Mouse (Mus musculus) myocyte (in vitro differentiated cells): ENCODE measurements at regions not wholly inside any gene's neighbourhood (a gene's known extent, or its start where the extent isn't known, plus 50 kb on each side); places are given as distances from the start of the nearest gene placed in this dataset.

Experiments used
- H3K27me3 ChIP-seq: one replicate; pipeline ENCODE4 v1.6.1; 2011; ENCODE audit not compliant: control insufficient read depth, insufficient read depth, insufficient read length
- H3K36me3 ChIP-seq: one replicate; pipeline ENCODE4 v1.6.1; 2011; ENCODE audit not compliant: control insufficient read depth, insufficient read depth
- H3K4me2 ChIP-seq: one replicate; pipeline ENCODE4 v1.6.1; 2011; ENCODE audit warnings: low read depth, control low read depth
- H3K4me3 ChIP-seq: one replicate; pipeline ENCODE4 v1.5.1; 2011; ENCODE audit warnings: mild to moderate bottlenecking, control low read depth, moderate library complexity
- H3K79me2 ChIP-seq: one replicate; pipeline ENCODE4 v1.6.1; 2011; ENCODE audit not compliant: control insufficient read depth, insufficient read depth
- H3ac ChIP-seq: one replicate; pipeline ENCODE4 v1.6.1; 2011; ENCODE audit not compliant: control insufficient read depth, insufficient read length
- CEBPB ChIP-seq: IDR thresholded peaks from 2 replicates; pipeline ENCODE4 v1.6.1; 2011; ENCODE audit warnings: mild to moderate bottlenecking, moderate library complexity; ENCODE audit not compliant: poor library complexity, insufficient read depth, severe bottlenecking
- E2F4 ChIP-seq: IDR thresholded peaks from one replicate; pipeline ENCODE4 v1.6.1; 2011; ENCODE audit warnings: mild to moderate bottlenecking, control low read depth, moderate library complexity; ENCODE audit not compliant: insufficient read depth
- MAX ChIP-seq: IDR thresholded peaks from one replicate; pipeline ENCODE4 v1.6.1; 2011; ENCODE audit warnings: low read depth, mild to moderate bottlenecking, control low read depth
- MYOD1 ChIP-seq, 3 experiments: IDR thresholded peaks; one replicate each; pipeline ENCODE4 v1.6.1; 2011; ENCODE audit warnings: control low read depth in 2 of 3, low read depth in 2 of 3, mild to moderate bottlenecking in 2 of 3, moderate library complexity in 1 of 3; ENCODE audit not compliant: insufficient read length in 2 of 3, control insufficient read depth in 1 of 3
- MYOG ChIP-seq, 3 experiments: IDR thresholded peaks; one replicate each; pipeline ENCODE4 v1.6.1; 2011; ENCODE audit warnings: control low read depth in 2 of 3, low read depth in 2 of 3, mild to moderate bottlenecking in 2 of 3; ENCODE audit not compliant: insufficient read length in 2 of 3, control insufficient read depth in 1 of 3, insufficient read depth in 1 of 3
- POLR2A ChIP-seq: IDR thresholded peaks from one replicate; pipeline ENCODE4 v1.6.1; 2011; ENCODE audit warnings: low read depth, mild to moderate bottlenecking, control low read depth, moderate library complexity; ENCODE audit not compliant: insufficient read length
- POLR2AphosphoS2 ChIP-seq: IDR thresholded peaks from one replicate; pipeline ENCODE4 v1.6.1; 2011; ENCODE audit warnings: low read depth, control low read depth; ENCODE audit not compliant: insufficient read length
- REST ChIP-seq: IDR thresholded peaks from one replicate; pipeline ENCODE4 v1.6.1; 2011; ENCODE audit warnings: mild to moderate bottlenecking, control low read depth, moderate library complexity; ENCODE audit not compliant: insufficient read depth, insufficient read length
- SRF ChIP-seq: IDR thresholded peaks from one replicate; pipeline ENCODE4 v1.6.1; 2011; ENCODE audit warnings: low read depth; ENCODE audit not compliant: control insufficient read depth, insufficient read length
- TCF12 ChIP-seq: IDR thresholded peaks from one replicate; pipeline ENCODE4 v1.6.1; 2011; ENCODE audit warnings: mild to moderate bottlenecking, control low read depth; ENCODE audit not compliant: poor library complexity, insufficient read depth, severe bottlenecking
- TCF3 ChIP-seq: IDR thresholded peaks from one replicate; pipeline ENCODE4 v1.6.1; 2011; ENCODE audit warnings: low read depth, control low read depth; ENCODE audit not compliant: insufficient read length
- USF1 ChIP-seq: IDR thresholded peaks from one replicate; pipeline ENCODE4 v1.6.1; 2011; ENCODE audit warnings: low read depth, mild to moderate bottlenecking, control low read depth, moderate library complexity

DNA sequence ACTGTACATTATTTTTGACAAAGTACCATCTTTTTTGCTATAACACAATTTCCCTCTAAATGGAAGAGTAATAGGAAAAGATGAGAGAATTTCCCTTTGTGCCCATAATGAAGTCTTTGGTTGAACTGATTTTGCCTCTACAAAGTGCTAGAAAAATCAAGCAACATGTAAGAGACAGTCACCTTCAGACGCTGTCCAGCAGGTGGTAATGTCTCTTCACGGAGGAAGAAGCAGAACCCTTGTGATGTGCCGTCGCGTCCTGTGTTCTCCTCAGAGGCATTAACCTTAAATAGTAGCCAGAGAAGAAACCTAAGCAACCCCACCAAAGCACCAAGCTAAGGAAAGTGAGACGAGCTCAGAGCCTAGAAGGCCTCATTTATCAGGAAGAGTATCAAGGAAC, 275.7 kb downstream of the Gm45692 start:
- TF ChIP-seq SRF: no peak
- TF ChIP-seq USF1: no peak
- TF ChIP-seq MYOG (IDR thresholded peaks at IDR 0.05; ENCODE audit: control insufficient read depth in 1 of 3, insufficient read depth in 1 of 3, insufficient read length in 2 of 3, low read depth in 2 of 3): no peak
- TF ChIP-seq CEBPB: no peak
- no peak for TF ChIP-seq POLR2A
- no peak for TF ChIP-seq MYOD1 (IDR thresholded peaks at IDR 0.05; ENCODE audit: control insufficient read depth in 1 of 3, insufficient read length in 2 of 3, low read depth in 2 of 3)
- no peak for TF ChIP-seq TCF3
- no peak for TF ChIP-seq E2F4
- no peak for TF ChIP-seq POLR2AphosphoS2
- no peak for TF ChIP-seq TCF12
- TF ChIP-seq REST: no peak
- no peak for TF ChIP-seq MAX
- Histone ChIP-seq H3K27me3 (no peaks in the 10 kb centered on the region), H3K4me3 (no peak overlapping the region), H3ac (no peak overlapping the region), H3K4me2 (no peak overlapping the region), H3K79me2 (no peaks in the 10 kb centered on the region), H3K36me3 (no peaks in the 10 kb centered on the region)

DNA sequence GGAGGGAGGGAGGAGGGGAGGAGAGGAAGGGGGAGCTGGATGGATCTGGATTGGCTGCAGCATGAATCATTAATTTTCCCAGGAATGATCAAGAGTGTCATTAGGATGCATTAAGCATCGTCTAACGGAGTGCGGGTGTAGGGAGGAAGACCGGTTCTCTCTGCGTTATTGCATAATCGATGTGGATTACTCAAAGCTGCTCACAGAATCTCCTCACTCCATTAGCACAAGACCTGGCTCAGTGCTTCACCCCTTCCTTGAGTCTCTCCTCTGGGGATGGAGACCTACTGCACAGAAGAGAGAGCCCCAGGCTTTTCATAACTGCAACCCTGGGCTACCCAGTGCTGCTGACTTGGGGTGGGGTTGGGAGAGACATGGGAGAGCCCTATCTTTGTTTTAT, 300.7 kb downstream of the Gm45692 start:
- Histone ChIP-seq H3K79me2 (no peaks in the 10 kb centered on the region), H3K27me3 (no peaks in the 10 kb centered on the region), H3ac (no peak overlapping the region), H3K4me2 (no peak overlapping the region), H3K36me3 (no peaks in the 10 kb centered on the region), H3K4me3 (no peak overlapping the region)
- TF ChIP-seq TCF3 (no peak), E2F4 (no peak), SRF (no peak), MYOD1 (IDR thresholded peaks at IDR 0.05; ENCODE audit: control insufficient read depth in 1 of 3, insufficient read length in 2 of 3, low read depth in 2 of 3) (no peak), CEBPB (no peak), POLR2A (no peak), USF1 (no peak), TCF12 (no peak), MYOG (IDR thresholded peaks at IDR 0.05; ENCODE audit: control insufficient read depth in 1 of 3, insufficient read depth in 1 of 3, insufficient read length in 2 of 3, low read depth in 2 of 3) (no peak), POLR2AphosphoS2 (no peak), MAX (no peak), REST (no peak)

DNA sequence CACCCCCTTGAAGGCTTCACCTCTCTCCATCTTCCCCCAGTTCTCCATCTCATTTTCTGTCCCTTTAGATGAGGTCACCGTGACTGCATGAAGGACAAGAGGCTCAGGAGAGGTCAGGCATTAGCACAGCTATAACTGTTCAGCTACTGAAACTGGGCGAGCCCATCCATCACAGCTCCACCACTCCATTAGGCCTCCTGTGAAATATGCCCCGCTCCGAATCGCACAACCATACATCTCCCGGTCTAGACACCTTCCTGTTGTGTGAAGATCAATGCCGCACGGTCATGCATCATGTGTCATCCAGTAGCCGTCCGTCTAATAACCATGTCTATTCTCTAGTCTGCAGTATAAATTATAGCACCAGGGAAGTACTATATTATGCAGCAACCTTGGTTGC, 301.2 kb downstream of the Gm45692 start:
- no peak overlapping the region for H3K4me2 ChIP-seq
- H3K79me2 ChIP-seq: no peaks in the 10 kb centered on the region
- H3K27me3 ChIP-seq: no peaks in the 10 kb centered on the region
- no peak overlapping the region for H3K4me3 ChIP-seq
- H3ac ChIP-seq: no peak overlapping the region
- TF ChIP-seq REST (no peak), POLR2AphosphoS2 (no peak), USF1 (no peak), TCF12 (no peak), E2F4 (no peak), POLR2A (no peak), TCF3 (no peak), MYOD1 (IDR thresholded peaks at IDR 0.05; ENCODE audit: control insufficient read depth in 1 of 3, insufficient read length in 2 of 3, low read depth in 2 of 3) (no peak), MYOG (IDR thresholded peaks at IDR 0.05; ENCODE audit: control insufficient read depth in 1 of 3, insufficient read depth in 1 of 3, insufficient read length in 2 of 3, low read depth in 2 of 3) (no peak)
- no peaks in the 10 kb centered on the region for H3K36me3 ChIP-seq

DNA sequence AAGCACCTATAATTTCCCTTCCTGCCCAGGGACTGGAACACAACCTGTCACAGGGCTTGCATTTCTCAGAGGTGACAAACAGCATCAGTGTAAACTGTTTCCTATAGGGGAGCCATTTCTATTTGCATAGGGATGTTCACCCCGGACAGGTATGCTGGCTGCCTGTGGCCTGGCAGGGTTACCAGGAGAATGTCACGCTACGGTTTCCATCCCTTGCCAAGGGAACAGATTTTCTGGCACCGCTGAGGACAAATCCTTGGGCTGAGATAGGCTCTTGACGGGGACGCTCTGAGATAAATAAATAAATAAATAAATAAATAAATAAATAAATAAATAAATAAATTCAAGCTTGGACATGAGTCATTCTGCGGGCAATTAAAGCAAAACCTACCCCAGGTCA, 308.0 kb downstream of the Gm45692 start:
- Histone ChIP-seq H3K4me2 (no peak overlapping the region), H3K36me3 (no peaks in the 10 kb centered on the region), H3K27me3 (no peaks in the 10 kb centered on the region), H3K79me2 (no peaks in the 10 kb centered on the region), H3ac (no peak overlapping the region), H3K4me3 (no peak overlapping the region)
- TF ChIP-seq MYOG (IDR thresholded peaks at IDR 0.05; ENCODE audit: control insufficient read depth in 1 of 3, insufficient read depth in 1 of 3, insufficient read length in 2 of 3, low read depth in 2 of 3): no peak

DNA sequence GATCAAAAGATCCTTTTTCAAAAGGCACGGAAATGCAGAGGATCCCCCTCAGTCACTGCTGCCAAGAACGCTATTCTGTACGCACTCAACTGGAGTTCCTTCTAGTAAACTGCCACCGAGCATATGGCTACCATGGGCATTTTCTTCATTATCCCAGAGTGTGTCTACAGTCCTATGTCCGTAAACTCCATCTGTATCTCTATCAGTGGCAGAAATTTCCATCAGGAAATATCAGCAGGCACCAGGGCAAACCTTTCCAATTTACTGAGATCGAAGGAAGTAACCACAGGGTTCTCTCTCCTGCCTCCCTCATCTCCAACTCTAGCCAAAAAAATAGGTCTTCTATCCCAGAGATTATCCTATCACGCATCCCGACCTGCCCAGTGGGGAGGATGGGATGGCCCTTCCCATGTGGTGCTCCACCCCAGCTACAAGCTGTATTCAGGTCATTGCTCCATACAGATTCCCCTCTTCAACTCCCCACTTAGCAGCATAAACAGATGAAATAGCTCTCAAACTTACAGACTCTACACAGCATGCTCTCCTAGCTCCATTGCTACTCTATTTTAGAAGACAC, 310.5 kb downstream of the Gm45692 start:
- H3K36me3 ChIP-seq: no peaks in the 10 kb centered on the region
- no peak for TF ChIP-seq SRF
- no peak for TF ChIP-seq TCF3
- TF ChIP-seq POLR2A: no peak
- TF ChIP-seq REST: no peak
- no peak for TF ChIP-seq USF1
- no peak for TF ChIP-seq MYOD1 (IDR thresholded peaks at IDR 0.05; ENCODE audit: control insufficient read depth in 1 of 3, insufficient read length in 2 of 3, low read depth in 2 of 3)
- no peak for TF ChIP-seq MAX
- TF ChIP-seq E2F4: no peak
- TF ChIP-seq CEBPB: no peak
- no peak for TF ChIP-seq TCF12
- no peak for TF ChIP-seq MYOG (IDR thresholded peaks at IDR 0.05; ENCODE audit: control insufficient read depth in 1 of 3, insufficient read depth in 1 of 3, insufficient read length in 2 of 3, low read depth in 2 of 3)
- no peak for TF ChIP-seq POLR2AphosphoS2
- H3K27me3 ChIP-seq: no peaks in the 10 kb centered on the region
- H3ac ChIP-seq: no peak overlapping the region
- no peak overlapping the region for H3K4me2 ChIP-seq
- no peak overlapping the region for H3K4me3 ChIP-seq
- H3K79me2 ChIP-seq: no peaks in the 10 kb centered on the region
